Mouse (Mus musculus) T-helper 1 cell (primary cell): ENCODE measurements at regions not wholly inside any gene's neighbourhood (a gene's known extent, or its start where the extent isn't known, plus 50 kb on each side); places are given as distances from the start of the nearest gene placed in this dataset.
"Not testable (repeated sequence)": the region's sequence is repeated elsewhere in the genome, so short reads cannot be mapped to it uniquely, and the experiment has no call there.

Experiments used
- in situ Hi-C: fragments of 300-600 bp; cut with MboI, MseI; formaldehyde crosslinking; loops from one replicate; pipeline ENCODE4 v1.15.1; 2025; ENCODE audit warnings: high pct_unique_total_duplicates

DNA sequence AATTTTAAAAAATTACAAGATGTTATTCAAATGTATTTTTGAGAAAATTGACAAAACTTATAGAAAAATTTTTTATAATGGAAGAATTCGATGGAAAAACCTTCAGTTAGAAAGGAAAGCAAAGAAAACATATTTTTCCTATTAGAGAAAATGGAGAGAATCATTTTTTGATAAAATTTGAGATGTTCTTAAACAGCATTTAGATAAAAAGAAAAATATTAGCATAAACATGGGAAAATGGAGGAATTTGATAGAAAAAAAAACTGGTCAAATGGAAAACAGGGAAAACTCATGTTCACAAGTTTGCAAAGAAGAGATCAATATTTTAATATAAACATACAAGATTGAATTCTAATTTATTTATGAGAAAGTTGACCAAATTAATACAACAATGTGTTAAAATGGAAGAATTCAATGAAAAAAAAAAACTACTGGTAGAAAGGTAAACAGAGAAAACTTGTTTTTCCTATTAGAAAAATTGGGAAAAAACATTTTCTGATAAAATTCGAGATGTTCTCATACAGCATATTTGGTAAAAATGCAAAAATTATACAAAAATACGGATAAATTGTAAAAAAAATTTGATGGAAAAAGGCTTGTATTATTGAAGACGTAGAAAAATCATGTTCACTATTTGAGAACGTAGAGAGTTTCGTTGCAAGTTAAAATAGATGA is 122.4 kb downstream of the 4932411N23Rik start:
- in situ Hi-C loops = loop anchor here (5.0 to 10.0 kb wide), 3 partner anchors 59 to 282 kb away; no protein-coding TSS in a partner anchor

DNA sequence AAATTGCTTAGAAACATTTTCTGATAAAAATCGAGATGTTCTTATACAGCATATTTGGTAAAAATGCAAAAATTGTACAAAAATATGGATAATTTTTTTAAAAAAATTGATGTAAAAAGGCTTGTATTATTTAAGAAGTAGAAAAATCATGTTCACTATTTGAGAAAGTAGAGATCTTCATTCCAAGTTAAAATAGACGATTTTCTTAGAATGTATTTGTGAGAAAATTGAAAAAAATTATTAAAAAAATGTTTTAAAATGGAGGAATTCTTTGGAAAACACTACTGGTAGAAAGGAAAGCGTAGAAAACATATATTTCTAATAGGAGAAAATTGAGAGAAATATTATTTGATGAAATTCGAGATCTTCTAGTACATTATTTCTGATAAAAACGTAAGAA is 124.8 kb downstream of the 4932411N23Rik start:
- in situ Hi-C loops = loop anchor here (5.0 to 10.0 kb wide), 3 partner anchors 61 to 284 kb away; no protein-coding TSS in a partner anchor

DNA sequence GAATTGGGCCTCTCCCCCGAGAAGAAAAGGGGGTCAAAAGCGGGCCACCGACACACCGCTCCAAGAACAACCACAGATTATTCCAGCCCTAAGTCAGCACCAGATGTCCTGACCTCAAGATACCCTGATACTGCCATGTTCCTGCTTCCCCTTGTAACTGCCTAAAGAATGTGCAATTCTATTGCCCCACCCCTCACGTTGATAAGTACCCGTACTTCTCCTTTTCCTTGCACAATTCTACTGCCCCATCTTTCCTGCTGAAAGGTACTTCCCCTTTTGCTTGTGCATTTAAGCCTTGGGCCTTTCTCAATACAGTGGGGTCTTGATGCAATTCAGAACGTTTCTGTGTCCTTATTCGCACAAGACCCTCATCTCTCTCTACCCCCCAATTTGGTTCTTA is 130.6 kb downstream of the 4932411N23Rik start:
- in situ Hi-C loops = not testable (repeated sequence)

DNA sequence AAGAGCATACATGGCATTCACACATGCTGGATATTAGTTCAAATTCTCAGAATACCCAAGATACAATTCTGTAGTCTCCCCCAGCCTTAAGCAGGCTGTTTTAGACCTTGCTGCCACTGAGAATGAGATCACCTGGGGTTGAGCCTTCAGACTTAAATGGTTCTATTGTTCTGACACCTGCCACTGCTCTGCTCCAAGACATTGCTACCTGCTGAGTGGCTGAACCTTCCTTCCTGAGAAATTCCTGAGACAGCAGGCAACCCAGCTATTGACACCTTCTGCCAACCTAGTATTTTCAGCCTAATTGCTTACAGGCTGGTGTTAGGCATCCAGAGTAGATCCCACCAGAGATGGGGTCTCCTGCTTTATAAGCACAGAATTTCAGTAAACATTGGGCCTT is 159.9 kb downstream of the 4932411N23Rik start:
- in situ Hi-C loops = no loop called here
